ENCODE assay signal across 9 mouse cellular contexts in the genomic region with DNA sequence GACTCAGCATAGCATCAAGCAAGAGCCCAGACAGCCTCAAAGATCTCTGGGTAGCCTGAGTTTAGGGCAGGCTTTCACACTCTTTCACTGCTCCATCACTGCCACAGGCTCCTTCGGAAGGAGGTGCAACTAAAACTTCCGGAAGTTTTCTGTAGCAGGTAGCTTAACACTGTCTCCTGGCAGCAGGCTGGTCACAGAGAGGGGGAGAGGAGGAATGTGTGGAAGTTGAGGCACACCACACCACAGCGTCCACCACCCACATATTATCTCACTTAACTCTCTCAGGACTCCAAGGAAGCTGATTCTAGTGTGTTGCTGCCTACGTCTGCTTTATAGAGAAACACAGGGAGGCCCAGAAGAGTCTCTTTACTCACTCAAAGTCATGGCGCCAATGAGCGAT. TPM values are rescaled to one million over a fixed set of nuclear protein-coding genes. Genes with fewer than 3 reads are reported as not detected.
"Had no signal": no experiment of that assay in that cellular context is flagged by ENCODE, and none has a peak within 500 bp of the region (broad histone marks: within the 10 kb centered on the region; RNA-seq: fewer than 3 reads in every experiment).

No protein-coding gene starts in this region.

RNA-seq across cellular contexts. Expression of a gene that starts 15.4 kb away (rescaled TPM):
- total RNA-seq: megakaryocyte, adult 5-6 weeks had no signal
- polyA plus RNA-seq: kidney, embryonic 16.5 days; liver, embryonic 12.5 days; liver, embryonic 15.5 days; macrophage; midbrain, embryonic 12.5 days; small intestine, adult 2 months; spleen, adult 2 months; stomach, embryonic 16.5 days had no signal
